Mouse (Mus musculus): ENCODE results near the gene Rab3gap2.
A peak's percentile ranks its signal among the peaks of the same experiment; 100 is the strongest.

Rab3gap2 gene

GRCm38 (mm10) chr1:185329851-185330250 lies 125.9 kb downstream of the Rab3gap2 start:
- no peak for DNase-seq (ENCODE audit: low read depth, low spot score)

- no peak for DNase-seq (ENCODE audit: low read depth, low spot score)
These were observed 127.4 kb downstream of the Rab3gap2 start for GRCm38 (mm10) chr1:185331364-185331763.

- peak; percentile 94 for DNase-seq (ENCODE audit: low read depth, low spot score)
These were observed 128.1 kb downstream of the Rab3gap2 start, which contains the start of gene Bpnt1 for GRCm38 (mm10) chr1:185331983-185332430. TSS of gene Bpnt1 (plus strand) at chr1:185332149.

GRCm38 (mm10) chr1:185333651-185334050 lies 129.7 kb downstream of the Rab3gap2 start:
- DNase-seq (ENCODE audit: low read depth, low spot score): no peak

GRCm38 (mm10) chr1:185334136-185334535 lies 130.2 kb downstream of the Rab3gap2 start:
- no peak for DNase-seq (ENCODE audit: low read depth, low spot score)

GRCm38 (mm10) chr1:185335231-185335765 lies 131.4 kb downstream of the Rab3gap2 start:
- DNase-seq (ENCODE audit: low read depth, low spot score): peak; percentile 50

Measured in ZHBTc4 (cell line).